Mouse (Mus musculus): ENCODE results near the gene Plce1.

Plce1 gene

DNA sequence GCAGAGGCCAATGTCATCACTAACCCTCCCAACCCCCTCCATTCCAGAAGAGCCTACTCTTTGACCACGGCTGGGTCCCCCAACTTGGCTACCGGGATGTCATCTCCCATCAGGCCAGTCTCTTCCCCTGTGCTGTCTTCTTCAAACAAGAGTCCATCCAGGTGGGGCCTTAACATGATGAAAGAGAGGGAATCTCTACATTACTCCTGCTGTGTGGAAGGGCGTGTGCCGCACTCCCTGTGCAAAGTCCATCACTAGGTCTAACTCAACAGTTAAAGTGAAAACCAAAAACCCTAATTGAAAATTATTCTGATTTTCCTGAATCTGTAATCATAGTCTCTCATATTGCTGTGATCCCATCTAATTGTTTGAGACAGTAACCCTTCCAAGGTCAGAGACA lies 240.9 kb downstream of the Plce1 start:
- DNase-seq (ENCODE audit: low read depth, low spot score): no peak

DNA sequence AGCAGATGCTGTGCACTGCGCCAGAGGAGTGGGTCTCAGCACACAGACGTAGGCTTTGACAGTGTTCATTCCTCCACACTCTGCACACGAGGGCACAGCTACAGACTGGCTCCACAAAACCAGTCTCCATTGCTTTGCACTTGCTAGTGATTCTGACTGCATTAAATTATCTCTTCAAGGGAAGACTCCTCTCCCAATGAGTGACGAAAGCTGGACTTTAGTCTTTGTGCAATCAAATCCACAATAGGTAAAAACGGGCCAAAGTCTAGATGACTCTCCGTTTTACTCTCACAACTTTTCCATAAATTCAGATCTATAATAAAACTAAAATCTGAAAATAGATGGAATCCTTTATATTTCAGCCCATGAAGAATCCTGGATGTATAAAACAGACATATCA lies 242.1 kb downstream of the Plce1 start:
- no peak for DNase-seq (ENCODE audit: low read depth, low spot score)

DNA sequence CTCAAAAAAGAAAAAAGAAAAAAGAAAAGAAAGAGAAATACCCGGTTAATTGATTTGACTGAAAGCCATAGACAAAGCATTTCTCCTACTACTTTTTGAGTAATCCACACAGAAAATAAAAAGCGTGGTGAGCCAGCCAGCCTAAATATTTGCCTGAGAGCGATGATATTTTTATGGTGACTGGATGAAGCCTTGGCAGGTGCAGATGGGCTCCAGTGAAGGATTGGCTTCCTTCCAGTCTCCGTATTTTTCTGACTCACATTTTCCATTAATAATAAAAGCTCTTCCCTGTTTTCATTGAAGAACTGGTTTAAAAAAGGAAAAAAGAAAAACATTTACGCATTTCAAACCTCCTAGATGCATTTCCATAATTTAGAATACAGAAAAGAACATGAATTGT lies 243.1 kb downstream of the Plce1 start:
- DNase-seq (ENCODE audit: low read depth, low spot score): no peak

DNA sequence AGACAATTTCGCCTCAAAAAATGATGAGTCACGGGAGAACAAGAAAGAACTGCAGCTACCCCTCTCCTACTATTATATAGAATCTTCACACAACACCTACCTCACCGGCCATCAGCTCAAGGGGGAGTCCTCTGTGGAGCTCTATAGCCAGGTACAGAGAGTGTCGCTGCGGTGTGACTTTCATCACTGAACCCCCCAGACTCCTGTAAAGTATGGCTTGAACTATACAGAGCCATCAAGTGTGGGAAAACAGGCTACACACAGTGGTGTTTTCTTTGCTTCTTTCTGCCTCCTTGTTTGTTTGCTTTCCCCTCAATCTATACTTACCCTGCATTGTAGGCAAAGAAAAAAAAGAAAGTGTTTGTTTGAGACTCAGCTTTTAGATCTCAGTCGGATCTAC lies 247.9 kb downstream of the Plce1 start:
- no peak for DNase-seq (ENCODE audit: low read depth, low spot score)

DNA sequence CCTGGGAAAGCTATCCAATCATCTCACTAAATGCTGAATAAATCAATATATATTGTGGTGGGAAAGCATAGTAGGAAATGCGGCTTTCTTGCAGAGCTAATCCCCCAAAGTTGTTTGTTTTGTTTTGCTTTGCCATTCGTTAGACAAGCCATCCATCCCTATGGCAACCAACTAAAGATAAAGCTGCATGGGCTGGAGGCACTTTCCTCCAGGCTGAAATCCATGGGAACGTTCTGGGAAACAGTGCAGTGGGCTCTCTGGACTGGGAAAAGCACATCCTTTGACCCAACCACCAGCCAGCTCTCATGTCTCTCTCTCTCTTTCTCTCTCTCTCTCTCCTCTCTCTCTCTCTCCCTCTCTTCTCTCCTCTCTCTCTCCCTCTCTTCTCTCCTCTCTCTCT lies 248.4 kb downstream of the Plce1 start:
- DNase-seq (ENCODE audit: low read depth, low spot score): no peak

DNA sequence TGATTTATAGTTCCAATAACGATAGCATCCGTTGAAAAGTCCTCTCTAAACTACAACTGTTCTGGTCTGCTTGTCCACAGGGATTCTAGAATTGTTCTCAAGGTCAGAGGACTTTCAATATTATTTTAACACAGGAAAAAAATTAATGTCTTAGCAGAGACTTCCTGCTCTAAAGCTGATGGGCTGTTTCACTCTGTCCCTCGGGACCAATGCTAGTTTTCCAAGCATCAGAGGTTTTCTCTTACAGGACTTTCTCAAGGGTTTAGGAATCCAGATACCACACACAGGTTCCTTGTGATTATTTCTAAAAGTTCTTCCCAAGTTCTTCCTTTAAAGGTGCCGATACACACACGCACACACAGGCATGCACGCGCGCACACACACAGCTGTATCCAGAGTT lies 263.6 kb downstream of the Plce1 start:
- peak; percentile 55 for DNase-seq (ENCODE audit: low read depth, low spot score)

DNA sequence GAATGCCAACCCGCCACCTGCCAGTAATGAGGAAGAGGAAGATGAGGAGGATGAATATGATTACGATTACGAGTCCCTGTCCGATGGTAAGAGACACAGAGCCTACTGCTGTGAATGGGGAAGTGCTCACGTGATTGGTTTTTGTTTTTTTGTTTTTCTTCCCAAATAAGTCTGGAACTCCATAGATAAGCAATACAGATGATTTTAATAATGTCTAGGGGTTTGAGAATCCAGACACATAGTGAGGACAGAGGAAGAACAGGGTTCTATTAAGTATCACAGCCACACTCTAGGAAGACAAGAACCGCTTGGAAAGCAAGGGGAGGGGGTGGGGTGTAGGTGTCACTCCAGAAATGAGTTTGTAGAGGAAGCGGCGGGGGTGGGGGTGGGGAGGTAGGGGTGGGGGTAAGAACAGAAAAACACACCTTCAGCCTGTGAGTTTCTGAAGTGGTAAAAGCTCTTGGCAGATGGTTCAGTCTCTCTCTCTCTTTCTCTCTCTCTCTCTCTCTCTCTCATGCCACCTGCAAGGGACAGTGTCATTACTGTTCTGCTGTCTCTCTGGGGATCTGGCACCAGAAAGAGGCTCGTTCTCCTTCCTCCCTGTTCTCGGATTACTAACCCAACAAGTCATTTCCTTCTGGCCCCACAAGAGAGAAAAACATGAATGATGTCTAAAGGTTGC lies 265.0 kb downstream of the Plce1 start:
- no peak for DNase-seq (ENCODE audit: low read depth, low spot score)

DNA sequence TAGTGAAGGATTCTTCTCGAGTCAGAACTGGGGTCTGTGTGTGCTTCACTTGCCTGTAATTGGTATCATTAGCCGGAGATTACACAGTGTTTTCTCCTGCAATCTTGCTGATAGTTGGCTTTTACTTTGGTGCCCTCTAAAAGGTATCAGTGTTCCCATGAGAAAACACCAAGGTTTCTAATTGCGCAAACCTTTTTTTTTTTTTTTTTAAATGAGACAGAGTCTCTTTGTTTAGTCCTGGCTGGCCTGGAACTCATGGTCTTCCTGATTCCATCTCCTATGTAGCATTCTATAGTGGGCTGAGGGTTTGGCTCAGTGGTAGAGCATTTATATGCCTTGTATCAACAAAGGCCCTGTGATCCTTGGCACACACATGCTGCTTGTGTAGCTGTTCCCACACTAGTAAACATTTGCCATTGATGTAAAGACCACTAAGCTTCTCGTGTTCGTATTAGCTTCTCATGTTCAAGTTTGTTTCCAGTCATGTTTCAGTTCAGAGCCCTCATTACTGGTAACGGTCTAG lies 265.6 kb downstream of the Plce1 start:
- no peak for DNase-seq (ENCODE audit: low read depth, low spot score)

DNA sequence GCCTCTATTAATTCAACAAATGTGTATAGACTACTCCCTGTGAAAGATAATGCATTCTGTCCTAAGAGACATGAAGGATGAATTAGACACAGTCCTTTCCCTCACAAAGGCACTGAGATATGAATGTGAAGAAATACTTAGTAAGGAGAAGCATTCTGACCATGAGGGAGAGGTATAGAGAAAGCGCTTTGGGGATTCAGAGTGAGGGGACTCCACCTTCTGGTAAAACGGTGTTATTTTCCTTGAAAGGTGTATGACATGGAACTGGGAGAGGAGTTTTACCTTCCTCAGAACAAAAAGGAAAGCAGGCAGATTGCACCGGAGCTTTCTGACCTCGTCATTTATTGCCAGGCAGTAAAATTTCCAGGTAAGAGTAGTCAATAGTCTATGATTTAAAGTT lies 269.3 kb downstream of the Plce1 start:
- DNase-seq (ENCODE audit: low read depth, low spot score): no peak

DNA sequence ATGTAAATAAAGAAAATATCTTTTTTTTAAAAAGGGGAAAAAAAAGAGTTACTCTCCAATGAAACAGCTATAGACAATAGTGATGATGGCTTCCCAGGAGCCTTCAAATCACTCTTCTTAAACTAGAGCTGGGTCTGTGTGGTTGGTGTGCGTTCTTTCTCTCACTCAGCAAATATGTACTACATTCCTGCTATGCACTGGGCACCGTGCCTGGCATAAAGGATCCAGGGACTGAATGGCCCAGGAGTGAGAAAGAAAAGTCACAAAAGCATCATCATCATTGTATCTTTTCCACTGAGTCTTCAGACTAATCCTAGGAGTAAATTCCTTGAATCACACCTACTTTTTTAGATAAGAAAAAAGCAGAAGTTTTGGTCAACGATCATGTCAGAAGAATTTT lies 276.3 kb downstream of the Plce1 start:
- DNase-seq (ENCODE audit: low read depth, low spot score): no peak

DNA sequence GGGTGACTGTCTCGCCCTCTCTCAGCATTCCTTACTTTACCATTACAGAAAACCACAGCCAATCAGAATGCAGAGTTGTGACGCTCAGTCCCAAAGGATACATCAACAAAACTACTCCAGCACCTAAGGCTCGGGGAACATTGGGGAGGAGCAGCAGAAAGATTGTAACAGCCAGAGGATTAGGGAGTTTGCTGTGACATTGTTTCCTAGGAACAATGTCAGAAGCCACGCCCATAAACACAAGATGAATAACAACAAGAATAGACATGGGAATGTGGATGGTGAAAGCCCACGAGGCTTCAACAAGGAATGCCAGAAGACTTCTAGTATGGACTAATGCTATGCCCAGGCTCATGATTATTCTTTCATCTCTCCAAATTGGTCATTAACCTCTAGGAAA lies 277.1 kb downstream of the Plce1 start:
- no peak for DNase-seq (ENCODE audit: low read depth, low spot score)

DNA sequence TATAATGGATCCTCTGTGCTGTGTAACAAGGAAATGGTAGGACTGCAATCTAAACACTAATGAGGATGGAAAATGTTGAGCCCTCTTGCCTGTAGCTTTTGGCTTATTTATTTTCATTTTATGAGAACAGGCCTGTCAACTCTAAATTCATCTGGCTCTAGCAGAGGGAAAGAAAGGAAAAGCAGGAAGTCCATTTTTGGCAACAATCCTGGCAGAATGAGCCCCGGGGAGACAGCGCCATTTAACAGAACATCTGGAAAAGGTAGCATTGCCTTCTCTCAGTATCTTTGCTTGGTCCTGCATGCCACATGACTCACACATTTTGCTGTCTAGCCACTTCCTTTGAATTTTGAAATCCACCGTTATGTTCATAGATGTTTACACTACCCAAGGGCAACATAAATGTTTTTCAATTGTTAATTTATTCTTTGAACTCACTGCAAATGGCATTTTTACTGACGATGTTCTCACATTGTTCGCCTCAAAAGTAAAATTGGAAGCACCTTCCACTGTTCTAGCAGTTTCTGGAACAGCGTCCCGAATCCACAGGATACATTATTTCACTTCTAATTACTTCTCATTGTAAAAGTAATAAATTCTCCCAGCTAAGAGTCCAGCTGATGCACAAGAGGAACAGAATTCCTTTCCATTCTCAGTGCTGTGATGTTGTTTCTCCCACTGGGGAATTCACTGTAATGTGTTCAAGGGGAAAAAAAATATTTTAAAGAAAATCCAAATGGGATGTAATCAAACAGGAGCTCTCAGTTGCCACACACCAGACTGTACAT lies 278.0 kb downstream of the Plce1 start:
- no peak for DNase-seq (ENCODE audit: low read depth, low spot score)

DNA sequence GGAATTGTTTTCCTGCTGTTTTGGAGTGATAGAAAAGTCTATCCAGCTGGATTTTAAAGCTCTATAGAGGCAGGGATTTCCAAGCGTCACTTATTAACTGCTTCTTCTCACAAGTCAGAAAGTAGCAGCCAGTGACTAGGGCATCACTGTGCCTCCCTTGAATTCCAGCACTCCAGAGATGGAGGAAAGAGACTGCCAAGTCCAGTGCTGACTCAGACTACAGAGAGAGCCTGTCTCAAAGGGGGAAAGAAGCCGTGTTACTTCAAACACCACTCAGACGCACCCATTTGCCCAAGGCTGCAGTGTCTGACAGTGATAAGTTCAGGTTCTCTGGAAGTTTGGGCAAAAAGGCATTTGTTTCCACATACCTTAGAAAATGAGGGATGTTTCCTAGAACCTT lies 279.5 kb downstream of the Plce1 start:
- no peak for DNase-seq (ENCODE audit: low read depth, low spot score)

DNA sequence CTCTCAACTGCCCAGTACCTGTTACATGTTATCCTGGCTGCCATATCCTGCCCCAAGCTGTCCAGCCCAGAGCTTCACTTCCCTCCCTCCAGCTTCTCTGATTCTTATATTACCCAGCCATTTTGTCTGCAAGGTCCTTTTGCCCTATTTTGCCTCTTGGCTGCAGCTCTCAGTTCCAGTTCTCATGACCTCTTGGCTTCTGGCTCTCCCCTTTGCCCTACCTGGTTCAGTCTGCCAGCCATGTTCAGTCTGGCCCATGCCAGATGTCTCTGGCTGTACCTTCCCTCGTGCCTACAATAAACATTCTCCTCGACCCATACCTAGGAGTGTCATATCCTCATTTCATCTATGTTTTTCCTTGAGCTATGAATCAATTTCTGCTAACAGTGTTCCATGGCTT lies 285.4 kb downstream of the Plce1 start:
- no peak for DNase-seq (ENCODE audit: low read depth, low spot score)

DNA sequence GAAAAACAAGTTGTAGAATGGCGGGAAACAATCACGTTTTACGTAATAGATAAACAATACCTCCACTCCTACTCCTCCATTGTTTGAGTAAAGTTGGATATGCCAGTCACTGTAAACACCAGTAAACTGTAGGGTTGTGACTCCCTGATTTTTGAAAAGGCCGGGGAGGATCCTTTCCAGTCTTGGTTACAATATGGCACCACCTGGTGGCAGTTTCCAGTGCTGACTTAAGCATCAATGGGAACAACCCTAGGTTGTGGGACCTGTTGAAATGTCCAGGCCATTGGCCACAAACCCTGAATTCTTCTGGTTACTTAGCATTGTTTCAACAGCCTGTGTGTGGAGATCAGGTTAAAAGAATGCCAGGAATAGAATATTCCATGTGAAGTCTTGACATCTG lies 294.6 kb downstream of the Plce1 start:
- DNase-seq (ENCODE audit: low read depth, low spot score): peak; percentile 47

DNA sequence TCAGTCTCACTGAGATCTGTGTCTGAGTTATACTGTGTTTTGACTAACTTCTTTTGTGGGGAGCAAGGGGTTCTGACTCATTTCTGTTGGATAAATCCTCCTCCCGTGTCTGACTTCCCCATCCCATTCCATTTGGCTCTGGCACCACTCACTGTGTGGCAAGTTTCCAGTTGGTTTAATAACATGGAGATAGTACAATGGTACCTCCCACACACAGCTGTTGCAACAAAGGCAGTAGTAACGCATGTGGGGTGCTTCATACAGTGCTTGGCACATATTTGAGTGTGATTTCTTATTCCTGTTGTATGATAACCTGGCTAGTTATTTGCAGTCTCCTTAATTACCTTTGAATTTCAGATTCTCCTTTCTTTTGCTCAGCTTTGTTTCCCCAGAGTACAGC lies 297.9 kb downstream of the Plce1 start:
- no peak for DNase-seq (ENCODE audit: low read depth, low spot score)

DNA sequence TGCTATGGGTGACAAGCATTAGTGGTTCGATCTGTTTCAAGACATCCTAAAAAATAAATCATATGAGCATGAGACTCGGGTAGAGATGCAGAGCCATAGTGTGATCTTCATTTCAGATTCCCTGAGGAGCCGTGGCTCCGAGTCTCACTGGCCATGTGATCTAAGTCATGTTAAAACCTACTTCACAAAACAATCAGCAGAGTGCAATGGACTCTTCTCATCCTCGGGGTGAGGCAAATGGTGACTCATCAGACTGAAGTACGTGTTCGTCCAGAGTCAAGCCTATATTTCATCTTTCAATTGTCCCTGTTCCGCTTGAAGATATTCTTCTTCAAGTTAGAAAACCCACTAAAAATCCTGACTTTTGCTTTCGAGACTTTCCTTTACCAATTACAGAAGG lies 302.6 kb downstream of the Plce1 start:
- DNase-seq (ENCODE audit: low read depth, low spot score): no peak

DNA sequence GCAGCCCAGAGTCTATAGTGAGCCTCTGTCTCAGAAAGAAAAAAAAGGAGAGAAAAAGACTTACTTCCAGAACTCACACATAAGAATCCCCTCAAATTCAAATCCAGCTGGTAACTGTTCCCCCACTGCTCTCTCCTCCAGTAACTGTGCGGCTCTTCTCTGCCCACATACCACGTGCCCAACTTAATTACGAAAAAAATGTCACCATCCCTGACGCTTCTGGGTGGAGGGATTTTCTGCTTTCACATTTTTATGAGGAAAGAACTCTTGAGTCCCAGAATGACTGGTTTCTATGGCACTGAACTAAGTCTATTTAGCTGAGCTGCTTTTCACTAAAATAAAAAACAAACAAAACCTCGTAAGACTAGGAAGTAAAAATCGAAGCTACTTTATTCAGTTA lies 306.8 kb downstream of the Plce1 start:
- DNase-seq (ENCODE audit: low read depth, low spot score): no peak

DNA sequence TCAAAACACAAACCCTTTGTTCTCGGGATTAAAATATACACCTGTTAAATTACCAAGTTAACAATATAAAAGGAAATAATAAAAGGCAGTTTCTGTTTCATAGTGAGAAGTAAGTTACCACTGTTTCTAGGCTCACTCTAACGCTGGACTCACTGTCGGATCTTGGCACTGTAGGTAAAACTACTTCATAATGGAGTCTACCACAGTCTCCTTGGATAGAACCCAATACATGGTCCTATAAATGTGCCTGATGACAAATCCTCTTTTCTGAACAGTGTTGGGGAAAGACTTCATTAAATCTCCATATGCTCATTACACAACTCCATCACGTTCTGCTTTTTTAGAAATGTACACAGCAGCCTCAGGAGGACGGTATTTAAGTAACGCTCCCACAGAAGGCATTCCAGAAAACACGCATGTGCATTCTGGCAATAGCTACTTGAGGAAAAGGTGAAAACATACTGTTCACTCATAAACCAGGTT lies 312.7 kb downstream of the Plce1 start:
- no peak for DNase-seq (ENCODE audit: low read depth, low spot score)

DNA sequence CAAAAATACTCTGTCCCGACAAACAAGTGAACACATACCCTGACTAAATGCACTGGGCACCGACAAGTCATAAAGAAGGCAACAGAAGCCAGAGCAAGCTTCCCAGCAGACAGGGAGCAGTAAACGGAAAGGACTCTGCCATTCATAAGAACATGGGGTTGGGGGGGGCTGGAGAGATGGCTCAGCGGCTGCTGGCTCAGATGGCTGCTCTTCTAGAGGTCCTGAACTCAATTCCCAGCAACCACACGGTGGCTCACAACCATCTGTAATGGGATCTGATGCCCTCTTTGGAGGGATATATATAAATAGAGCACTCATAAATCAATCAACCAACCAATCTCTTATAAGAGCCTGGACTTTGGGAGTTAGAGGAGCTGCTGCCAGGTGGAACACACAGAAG lies 315.6 kb downstream of the Plce1 start:
- no peak for DNase-seq (ENCODE audit: low read depth, low spot score)

DNA sequence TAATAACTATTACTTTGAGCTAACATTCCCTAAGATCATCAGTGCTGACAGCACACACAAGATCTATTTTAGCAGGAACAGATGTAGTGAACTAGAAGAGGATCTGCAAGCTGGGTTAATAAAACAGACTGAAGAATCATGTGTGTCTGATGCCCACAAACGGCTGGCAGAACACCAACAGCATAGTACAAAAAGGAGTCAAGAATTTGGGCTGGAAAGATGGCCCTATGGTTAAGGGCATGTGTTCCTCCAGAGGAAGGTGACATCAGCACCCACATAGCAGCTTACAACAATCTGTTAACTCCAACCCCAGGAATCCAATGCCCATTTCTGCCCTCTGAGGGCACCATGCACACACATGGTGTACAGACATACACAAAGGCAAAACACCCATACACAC lies 317.4 kb downstream of the Plce1 start:
- no peak for DNase-seq (ENCODE audit: low read depth, low spot score)

DNA sequence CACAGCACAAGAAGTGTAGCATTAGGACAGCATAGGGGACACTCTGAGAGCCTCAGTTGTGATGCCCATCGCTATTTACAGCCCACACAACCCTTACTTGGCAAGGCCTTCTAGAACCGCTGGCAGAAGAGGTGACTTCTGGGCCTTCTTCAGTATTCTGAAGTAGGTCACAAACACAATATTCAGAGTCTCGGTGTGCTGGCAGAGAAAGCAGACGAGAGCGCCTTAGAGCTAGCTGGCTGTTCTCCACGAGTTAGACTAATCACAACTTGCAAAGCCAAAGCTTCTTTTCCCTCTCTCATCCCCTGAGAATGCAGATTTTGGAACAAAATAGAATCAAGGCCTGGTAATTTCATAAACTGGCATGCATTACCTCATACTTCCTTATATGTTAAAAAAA lies 317.9 kb downstream of the Plce1 start:
- DNase-seq (ENCODE audit: low read depth, low spot score): no peak

DNA sequence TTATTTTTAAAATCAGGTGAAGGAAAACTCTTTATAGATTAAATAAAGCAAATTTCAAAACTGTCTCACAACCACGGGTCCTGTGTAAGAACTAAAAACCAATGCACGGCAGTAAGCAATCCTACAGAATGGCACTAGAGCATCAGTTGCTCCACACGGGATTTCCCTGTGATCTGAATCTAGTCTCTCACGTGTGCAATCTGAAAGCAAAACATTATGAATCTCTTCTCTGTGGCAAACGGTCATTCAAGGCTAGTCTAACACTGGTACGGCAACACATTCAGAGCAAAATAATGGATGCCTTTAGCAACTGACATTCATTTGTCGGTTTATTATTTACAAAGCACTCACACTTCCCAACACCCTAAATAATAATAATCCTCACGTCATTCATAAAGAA lies 337.3 kb downstream of the Plce1 start:
- DNase-seq (ENCODE audit: low read depth, low spot score): no peak

Measured in mesoderm, embryonic 11.5 days (tissue).